7 mouse cellular contexts compared by ENCODE assay signal in genomic region chr7:80936617-80937303, GRCm38 (mm10). TPM values are rescaled to one million over a fixed set of nuclear protein-coding genes. Genes with fewer than 3 reads are reported as not detected.
DNase-seq lines count a peak whose midpoint lies in the region; ATAC-seq and TF ChIP-seq lines count a peak whose summit lies in the region.
"Not testable (repeated sequence)": the region's sequence is repeated elsewhere in the genome, so short reads cannot be mapped to it uniquely, and the experiment has no call there.

No protein-coding gene starts in this region.

- peak; percentile 47 for DNase-seq in CD4-positive, CD25-positive, alpha-beta regulatory T cell, adult 2 months (ENCODE audit: low read depth, low spot score)
- DNase-seq in liver, adult 2 months (ENCODE audit: extremely low read depth, low read depth, low spot score): peak; percentile 18
- DNase-seq in spleen, adult 2 months (ENCODE audit: low read depth in 1 of 2, low spot score in 2 of 2): not testable (repeated sequence)

- 48% methylated on average over 7 of the region's 7 CpGs for WGBS in liver, adult 2 months
- 13% methylated on average over 7 of the region's 7 CpGs for WGBS in spleen, adult 2 months

- peaks cover 20% of the 10 kb centered on the region for H3K36me3 ChIP-seq in liver, adult 2 months (ENCODE audit: control insufficient read depth, insufficient read depth, low read length)
- H3K36me3 ChIP-seq in spleen, adult 2 months (ENCODE audit: control insufficient read depth, insufficient read depth, low read length): peaks cover 17% of the 10 kb centered on the region

- peak; percentile 45; the same call in 1 of the 2 replicates for ATAC-seq in common myeloid progenitor, adult 5-6 weeks (replicated peaks; ENCODE audit: low read depth, poor library complexity, severe bottlenecking)
- peak; percentile 14; the same call in 1 of the 2 replicates for ATAC-seq in granulocyte monocyte progenitor cell, adult 5-6 weeks (replicated peaks; ENCODE audit: poor library complexity, severe bottlenecking)
- ATAC-seq in inflammation-experienced regulatory T-cells, adult 6 months: peak; percentile 93
- ATAC-seq in megakaryocyte progenitor cell, adult 5-6 weeks (replicated peaks; ENCODE audit: poor library complexity): peak; percentile 14; the same call in 1 of the 2 replicates

- TF ChIP-seq CTCF in liver, adult 2 months (IDR thresholded peaks at IDR 0.05; ENCODE audit: low read depth, low read length); spleen, adult 2 months (IDR thresholded peaks at IDR 0.05; ENCODE audit: extremely low read depth, insufficient read depth, insufficient read length, insufficient replicate concordance): not testable (repeated sequence)

- H3K4me3 ChIP-seq in liver, adult 2 months (ENCODE audit: insufficient read depth, low read depth, low read length); spleen, adult 2 months (ENCODE audit: extremely low read depth, insufficient read depth, insufficient read length): not testable (repeated sequence)

- H3K79me2 ChIP-seq in liver, adult 2 months (ENCODE audit: control insufficient read depth, insufficient read depth, low read length): peaks cover 41% of the 10 kb centered on the region; the same call in 1 of the 2 replicates

- TF ChIP-seq POLR2A in liver, adult 2 months (IDR thresholded peaks at IDR 0.05; ENCODE audit: extremely low read depth, insufficient read depth, low read length); spleen, adult 2 months (IDR thresholded peaks at IDR 0.05; ENCODE audit: low read depth, low read length): not testable (repeated sequence)

- H3K9ac ChIP-seq in liver, adult 2 months (ENCODE audit: low read depth, low read length): not testable (repeated sequence)

- H3K27me3 ChIP-seq in liver, adult 2 months (ENCODE audit: control insufficient read depth, insufficient read depth, low read length); spleen, adult 2 months (ENCODE audit: control insufficient read depth, insufficient read depth, low read length): not testable (repeated sequence)

- H3K27ac ChIP-seq in liver, adult 2 months (replicated peaks; ENCODE audit: insufficient read depth, low read depth, low read length): not testable (repeated sequence)
- H3K27ac ChIP-seq in spleen, adult 2 months (ENCODE audit: insufficient read depth, low read length): peak overlapping the region; percentile 28; the same call in 1 of the 2 replicates

- not testable (repeated sequence) for H3K4me1 ChIP-seq in liver, adult 2 months (ENCODE audit: control insufficient read depth, insufficient read depth, low read length); spleen, adult 2 months (ENCODE audit: control insufficient read depth, insufficient read depth, insufficient read length)

RNA-seq across cellular contexts. Expression of gene Sec11a, which starts 10.8 kb away (rescaled TPM):
- total RNA-seq in common myeloid progenitor, adult 5-6 weeks (2017): 333 and 351 TPM in 2 replicates
- total RNA-seq in granulocyte monocyte progenitor cell, adult 5-6 weeks (2014; fragmentation: Nextera tagmentation): 144 and 167 TPM in 2 replicates
- total RNA-seq in granulocyte monocyte progenitor cell, adult 5-6 weeks (2017): 393 and 465 TPM in 2 replicates
- 100 to 1,000 TPM; 248 to 321 (median 312) TPM for polyA plus RNA-seq in inflammation-experienced regulatory T-cells, adult 6 months (2017; shearing (Covaris generic))
- total RNA-seq in liver, adult 2 months (2014; rRNA removed): 80.9 and 103 TPM in 2 replicates
- 52.0 and 64.6 TPM in 2 replicates for polyA plus RNA-seq in liver, adult 2 months (2012; rRNA removed)
- total RNA-seq in megakaryocyte progenitor cell, adult 5-6 weeks (2015): 219 and 228 TPM in 2 replicates
- total RNA-seq in megakaryocyte progenitor cell, adult 5-6 weeks (2017): 452 and 486 TPM in 2 replicates
- polyA plus RNA-seq in spleen, adult 2 months (2012; rRNA removed): 36.9 and 45.3 TPM in 2 replicates

RNA-seq across cellular contexts. Expression of gene Nmb, which starts 31.9 kb away (rescaled TPM):
- not detected in 2 replicates for total RNA-seq in common myeloid progenitor, adult 5-6 weeks (2017)
- 5.0 TPM in 1 of 2 replicates, not detected in the other for total RNA-seq in granulocyte monocyte progenitor cell, adult 5-6 weeks (2014; fragmentation: Nextera tagmentation)
- total RNA-seq in granulocyte monocyte progenitor cell, adult 5-6 weeks (2017): 1.4 TPM in 1 of 2 replicates, not detected in the other
- polyA plus RNA-seq in inflammation-experienced regulatory T-cells, adult 6 months (2017; shearing (Covaris generic)): 10 to 100 TPM; 70.6 to 79.3 (median 79.1) TPM
- total RNA-seq in liver, adult 2 months (2014; rRNA removed): 0.65 and 0.67 TPM in 2 replicates
- polyA plus RNA-seq in liver, adult 2 months (2012; rRNA removed): 1.7 TPM in 1 of 2 replicates, not detected in the other
- total RNA-seq in megakaryocyte progenitor cell, adult 5-6 weeks (2015): 6.8 and 8.6 TPM in 2 replicates
- total RNA-seq in megakaryocyte progenitor cell, adult 5-6 weeks (2017): 0.57 and 3.1 TPM in 2 replicates
- polyA plus RNA-seq in spleen, adult 2 months (2012; rRNA removed): 5.3 and 5.4 TPM in 2 replicates

RNA-seq across cellular contexts. Expression of gene Wdr73, which starts 35.7 kb away (rescaled TPM):
- total RNA-seq in common myeloid progenitor, adult 5-6 weeks (2017): 31.7 and 79.8 TPM in 2 replicates
- total RNA-seq in granulocyte monocyte progenitor cell, adult 5-6 weeks (2014; fragmentation: Nextera tagmentation): 23.6 and 33.8 TPM in 2 replicates
- total RNA-seq in granulocyte monocyte progenitor cell, adult 5-6 weeks (2017): 27.2 and 31.5 TPM in 2 replicates
- polyA plus RNA-seq in inflammation-experienced regulatory T-cells, adult 6 months (2017; shearing (Covaris generic)): 10 to 100 TPM; 18.5 to 29.9 (median 29.1) TPM
- total RNA-seq in liver, adult 2 months (2014; rRNA removed): 10.2 and 11.7 TPM in 2 replicates
- polyA plus RNA-seq in liver, adult 2 months (2012; rRNA removed): 13.0 and 13.3 TPM in 2 replicates
- total RNA-seq in megakaryocyte progenitor cell, adult 5-6 weeks (2015): 14.2 and 18.4 TPM in 2 replicates
- 18.2 and 19.6 TPM in 2 replicates for total RNA-seq in megakaryocyte progenitor cell, adult 5-6 weeks (2017)
- 12.8 and 20.1 TPM in 2 replicates for polyA plus RNA-seq in spleen, adult 2 months (2012; rRNA removed)

RNA-seq across cellular contexts. Expression of gene Zfp592, which starts 56.7 kb away (rescaled TPM):
- total RNA-seq in common myeloid progenitor, adult 5-6 weeks (2017): 28.1 and 28.8 TPM in 2 replicates
- 26.4 and 37.5 TPM in 2 replicates for total RNA-seq in granulocyte monocyte progenitor cell, adult 5-6 weeks (2014; fragmentation: Nextera tagmentation)
- total RNA-seq in granulocyte monocyte progenitor cell, adult 5-6 weeks (2017): 21.8 and 24.4 TPM in 2 replicates
- 10 to 100 TPM; 12.8 to 21.3 (median 19.8) TPM for polyA plus RNA-seq in inflammation-experienced regulatory T-cells, adult 6 months (2017; shearing (Covaris generic))
- total RNA-seq in liver, adult 2 months (2014; rRNA removed): 6.7 and 9.9 TPM in 2 replicates
- 6.8 and 11.3 TPM in 2 replicates for polyA plus RNA-seq in liver, adult 2 months (2012; rRNA removed)
- 19.3 and 22.6 TPM in 2 replicates for total RNA-seq in megakaryocyte progenitor cell, adult 5-6 weeks (2015)
- total RNA-seq in megakaryocyte progenitor cell, adult 5-6 weeks (2017): 17.3 and 20.8 TPM in 2 replicates
- polyA plus RNA-seq in spleen, adult 2 months (2012; rRNA removed): 24.7 and 28.1 TPM in 2 replicates

Comparison
In these comparisons a context has a peak if more than half of its experiments do, and no peak if none do; other contexts are left out.
1. ATAC-seq: peak in every context shown above with its lines; median percentile 93 in inflammation-experienced regulatory T-cells, adult 6 months; 45 in common myeloid progenitor, adult 5-6 weeks; 14 in granulocyte monocyte progenitor cell, adult 5-6 weeks; 14 in megakaryocyte progenitor cell, adult 5-6 weeks.